Mouse (Mus musculus): ENCODE measurements at regions not wholly inside any gene's neighbourhood (a gene's known extent, or its start where the extent isn't known, plus 50 kb on each side); places are given as distances from the start of the nearest gene placed in this dataset.
"Not testable (repeated sequence)": the region's sequence is repeated elsewhere in the genome, so short reads cannot be mapped to it uniquely, and the experiment has no call there.

- intact Hi-C loops (cut with DNase I; ENCODE audit: low total_unique reads); DNase-seq: not testable (repeated sequence)
Measured at GRCm38 (mm10) chr12:21680026-21680425, 262.6 kb upstream of the Ywhaq start.

- DNase-seq; intact Hi-C loops (cut with DNase I; ENCODE audit: low total_unique reads): not testable (repeated sequence)
Measured at GRCm38 (mm10) chr12:21649381-21649780, 231.9 kb upstream of the Ywhaq start.

GRCm38 (mm10) chr12:21613781-21614180 lies 196.3 kb upstream of the Ywhaq start:
- intact Hi-C loops (cut with DNase I; ENCODE audit: low total_unique reads): not testable (repeated sequence)
- peak; percentile 36 for DNase-seq

GRCm38 (mm10) chr12:21568415-21569040 lies 151.1 kb upstream of the Ywhaq start:
- intact Hi-C loops (cut with DNase I; ENCODE audit: low total_unique reads): no loop called here
- DNase-seq: no peak

GRCm38 (mm10) chr12:21543962-21544361 lies 126.5 kb upstream of the Ywhaq start:
- DNase-seq; intact Hi-C loops (cut with DNase I; ENCODE audit: low total_unique reads): not testable (repeated sequence)

GRCm38 (mm10) chr12:21543153-21543894 lies 125.9 kb upstream of the Ywhaq start:
- peak; percentile 77 for DNase-seq
- intact Hi-C loops (cut with DNase I; ENCODE audit: low total_unique reads): not testable (repeated sequence)

- intact Hi-C loops (cut with DNase I; ENCODE audit: low total_unique reads): no loop called here
- DNase-seq: no peak
Measured at GRCm38 (mm10) chr12:21531766-21532165, 114.3 kb upstream of the Ywhaq start.

- intact Hi-C loops (cut with DNase I; ENCODE audit: low total_unique reads): not testable (repeated sequence)
Measured at GRCm38 (mm10) chr12:21529367-21529766, 111.9 kb upstream of the Ywhaq start.

GRCm38 (mm10) chr12:21527336-21527735 lies 109.9 kb upstream of the Ywhaq start:
- intact Hi-C loops (cut with DNase I; ENCODE audit: low total_unique reads); DNase-seq: not testable (repeated sequence)

More at GRCm38 (mm10) chr12:21529367-21529766, 111.9 kb upstream of the Ywhaq start:
- DNase-seq: not testable (repeated sequence)

- intact Hi-C loops (cut with DNase I; ENCODE audit: low total_unique reads); DNase-seq: not testable (repeated sequence)
Measured at GRCm38 (mm10) chr12:21526906-21527305, 109.5 kb upstream of the Ywhaq start.

- DNase-seq; intact Hi-C loops (cut with DNase I; ENCODE audit: low total_unique reads): not testable (repeated sequence)
Measured at GRCm38 (mm10) chr12:21525567-21525966, 108.1 kb upstream of the Ywhaq start.

- no peak for DNase-seq
- intact Hi-C loops (cut with DNase I; ENCODE audit: low total_unique reads): no loop called here
Measured at GRCm38 (mm10) chr12:21522621-21523020, 105.2 kb upstream of the Ywhaq start.

- no peak for DNase-seq
- intact Hi-C loops (cut with DNase I; ENCODE audit: low total_unique reads): loop anchor here (10.0 kb wide), 1 partner anchor 104 kb away; the partner anchor contains the start of gene Ywhaq
Measured at GRCm38 (mm10) chr12:21519058-21519457, 101.6 kb upstream of the Ywhaq start.

GRCm38 (mm10) chr12:21512736-21513135 lies 95.3 kb upstream of the Ywhaq start:
- intact Hi-C loops (cut with DNase I; ENCODE audit: low total_unique reads): loop anchor here (10.0 kb wide), 1 partner anchor 98 kb away; the partner anchor contains the start of gene Ywhaq
- no peak for DNase-seq

GRCm38 (mm10) chr12:21511043-21511665 lies 93.7 kb upstream of the Ywhaq start:
- no peak for DNase-seq
- intact Hi-C loops (cut with DNase I; ENCODE audit: low total_unique reads): loop anchor here (10.0 kb wide), 1 partner anchor 96 kb away; the partner anchor contains the start of gene Ywhaq

GRCm38 (mm10) chr12:21507080-21507479 lies 89.6 kb upstream of the Ywhaq start:
- no peak for DNase-seq
- intact Hi-C loops (cut with DNase I; ENCODE audit: low total_unique reads): no loop called here

GRCm38 (mm10) chr12:21505731-21506368 lies 88.4 kb upstream of the Ywhaq start:
- DNase-seq: no peak
- intact Hi-C loops (cut with DNase I; ENCODE audit: low total_unique reads): no loop called here

GRCm38 (mm10) chr12:21503250-21503649 lies 85.8 kb upstream of the Ywhaq start:
- no peak for DNase-seq
- intact Hi-C loops (cut with DNase I; ENCODE audit: low total_unique reads): no loop called here

- DNase-seq: no peak
- intact Hi-C loops (cut with DNase I; ENCODE audit: low total_unique reads): no loop called here
Measured at GRCm38 (mm10) chr12:21496974-21497373, 79.5 kb upstream of the Ywhaq start.

- no peak for DNase-seq
- intact Hi-C loops (cut with DNase I; ENCODE audit: low total_unique reads): no loop called here
Measured at GRCm38 (mm10) chr12:21495511-21495910, 78.1 kb upstream of the Ywhaq start.

Data from gastrocnemius, postnatal 14 days (tissue).